9 mouse cellular contexts compared by ENCODE assay signal in the genomic region with DNA sequence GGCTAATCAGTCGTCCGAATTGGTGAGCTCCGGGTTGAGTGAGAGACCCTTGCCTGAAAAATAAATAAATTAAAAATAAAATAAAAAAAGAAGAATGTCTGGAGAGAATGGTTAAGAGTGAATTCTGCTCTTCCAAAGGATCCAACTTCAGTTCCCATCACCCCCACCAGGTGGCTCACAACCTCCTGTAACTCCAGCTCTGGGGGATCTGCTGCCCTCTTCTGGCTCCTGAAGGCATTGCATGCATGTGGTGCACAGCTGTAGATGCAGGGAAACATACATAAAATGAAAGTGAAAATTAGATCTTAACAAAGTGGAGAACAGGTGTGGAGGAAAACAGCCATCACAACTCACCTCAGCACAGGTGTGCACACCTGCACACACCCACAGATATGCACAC. TPM values are rescaled to one million over a fixed set of nuclear protein-coding genes. Genes with fewer than 3 reads are reported as not detected.
DNase-seq lines count a peak whose midpoint lies in the region; ATAC-seq and TF ChIP-seq lines count a peak whose summit lies in the region.
"Had no signal": no experiment of that assay in that cellular context is flagged by ENCODE, and none has a peak within 500 bp of the region (broad histone marks: within the 10 kb centered on the region; RNA-seq: fewer than 3 reads in every experiment).

No protein-coding gene starts in this region.

- no peak overlapping the region for H3K4me3 ChIP-seq in forebrain, embryonic 10.5 days
- no peak overlapping the region for H3K4me3 ChIP-seq in forebrain, embryonic 16.5 days (replicated peaks; ENCODE audit: low read length)
- H3K4me3 ChIP-seq in lung, embryonic 14.5 days (ENCODE audit: low read depth, low read length), result no peak overlapping the region
- H3K4me3 ChIP-seq: limb, embryonic 15.5 days had no signal

- no peak overlapping the region for H3K27ac ChIP-seq in forebrain, embryonic 10.5 days
- no peak overlapping the region for H3K27ac ChIP-seq in forebrain, embryonic 16.5 days (ENCODE audit: low read length)
- no peak overlapping the region for H3K27ac ChIP-seq in lung, embryonic 14.5 days (ENCODE audit: low read depth)
- H3K27ac ChIP-seq: limb, embryonic 15.5 days had no signal

- no peaks in the 10 kb centered on the region for H3K4me1 ChIP-seq in forebrain, embryonic 10.5 days
- H3K4me1 ChIP-seq in forebrain, embryonic 16.5 days (replicated peaks; ENCODE audit: control insufficient read depth, insufficient read depth, low read length), result no peaks in the 10 kb centered on the region
- no peaks in the 10 kb centered on the region for H3K4me1 ChIP-seq in lung, embryonic 14.5 days (ENCODE audit: insufficient read depth)
- H3K4me1 ChIP-seq: limb, embryonic 15.5 days had no signal

- DNase-seq in forebrain, embryonic 10.5 days (ENCODE audit: extremely low spot score, low spot score), result peak; percentile 68
- peak; percentile 79 to 84 for DNase-seq in right cerebral cortex, postnatal 10 days (ENCODE audit: low spot score in 2 of 2)
- no peak for DNase-seq in right cerebral cortex, postnatal 25 days
- peak; percentile 87 to 92 for DNase-seq in cerebellum, postnatal 10 days
- DNase-seq in heart, postnatal 4 days, result peak; percentile 86
- DNase-seq in lung, embryonic 14.5 days, result peak; percentile 88
- peak; percentile 60 to 85 for DNase-seq in spleen, postnatal 10 days (ENCODE audit: low spot score in 2 of 2)

- no peak overlapping the region for H3K9ac ChIP-seq in forebrain, embryonic 16.5 days (replicated peaks; ENCODE audit: low read depth, low read length)
- no peak overlapping the region for H3K9ac ChIP-seq in lung, embryonic 14.5 days
- H3K9ac ChIP-seq: limb, embryonic 15.5 days had no signal

- WGBS in forebrain, embryonic 10.5 days, result 22% methylated on average over 3 of the region's 3 CpGs
- 23% methylated on average over 3 of the region's 3 CpGs for WGBS in forebrain, embryonic 16.5 days
- 26% methylated on average over 3 of the region's 3 CpGs for WGBS in lung, embryonic 14.5 days

- peak; percentile 96 for TF ChIP-seq CTCF in lung, embryonic 14.5 days (IDR thresholded peaks at IDR 0.05; ENCODE audit: low read depth)

- no peak for ATAC-seq in forebrain, embryonic 16.5 days
- ATAC-seq in lung, embryonic 14.5 days (ENCODE audit: insufficient read depth), result no peak

- H3K9me3 ChIP-seq in forebrain, embryonic 10.5 days, result no peaks in the 10 kb centered on the region; the same call in 1 of the 2 replicates
- peaks cover 6% of the 10 kb centered on the region; the same call in 1 of the 2 replicates for H3K9me3 ChIP-seq in forebrain, embryonic 16.5 days (ENCODE audit: control insufficient read depth, low read length)
- H3K9me3 ChIP-seq in lung, embryonic 14.5 days (ENCODE audit: low read depth, low read length), result peaks cover 8% of the 10 kb centered on the region; the same call in 1 of the 2 replicates
- H3K9me3 ChIP-seq: limb, embryonic 15.5 days had no signal

- H3K4me2 ChIP-seq in forebrain, embryonic 16.5 days (ENCODE audit: low read length), result no peak overlapping the region
- no peak overlapping the region for H3K4me2 ChIP-seq in lung, embryonic 14.5 days
- H3K4me2 ChIP-seq: limb, embryonic 15.5 days had no signal

- no peaks in the 10 kb centered on the region for H3K36me3 ChIP-seq in forebrain, embryonic 10.5 days (replicated peaks)
- no peaks in the 10 kb centered on the region for H3K36me3 ChIP-seq in forebrain, embryonic 16.5 days (ENCODE audit: control insufficient read depth, insufficient read depth)
- no peaks in the 10 kb centered on the region for H3K36me3 ChIP-seq in lung, embryonic 14.5 days (ENCODE audit: insufficient read depth)
- H3K36me3 ChIP-seq: limb, embryonic 15.5 days had no signal

- peaks cover 25% of the 10 kb centered on the region for H3K27me3 ChIP-seq in forebrain, embryonic 10.5 days (ENCODE audit: poor library complexity, severe bottlenecking)
- no peaks in the 10 kb centered on the region for H3K27me3 ChIP-seq in forebrain, embryonic 16.5 days (replicated peaks; ENCODE audit: control insufficient read depth, insufficient read depth, low read length)
- H3K27me3 ChIP-seq in lung, embryonic 14.5 days (ENCODE audit: insufficient read depth, low read length), result peaks cover 15% of the 10 kb centered on the region; the same call in 1 of the 2 replicates

RNA-seq across cellular contexts. Expression of gene Jph3, which starts 22.0 kb away (rescaled TPM):
- polyA plus RNA-seq in forebrain, embryonic 10.5 days (2016; fragmentation: Nextera tagmentation; extraction: Ambion mirVana), result 5.6 and 7.7 TPM in 2 replicates
- polyA plus RNA-seq in forebrain, embryonic 16.5 days (2015; fragmentation: Nextera tagmentation; extraction: Ambion mirVana), result 93.4 and 95.3 TPM in 2 replicates
- under 1 TPM in 1 of 2 experiments, not detected in 1; 0.07 TPM for total RNA-seq in heart, postnatal 4 days (2021)
- polyA plus RNA-seq in lung, embryonic 14.5 days (2014; fragmentation: Nextera tagmentation; extraction: Ambion mirVana), result 0.22 and 0.42 TPM in 2 replicates

Comparison
In these comparisons a context has a peak if more than half of its experiments do, and no peak if none do; other contexts are left out.
1. RNA of gene Jph3, which starts 22.0 kb away (polyA plus RNA-seq): 93.4 to 95.3 TPM in forebrain, embryonic 16.5 days; 5.6 to 7.7 TPM in forebrain, embryonic 10.5 days and 0.22 to 0.42 TPM in lung, embryonic 14.5 days; every median in the first group is over 10 times any median in the second.